Mouse (Mus musculus): Measurements from ENCODE around the gene Isyna1. TPM values are rescaled to one million over a fixed set of nuclear protein-coding genes. Genes with fewer than 3 reads are reported as not detected.
A peak's percentile ranks its signal among the peaks of the same experiment; 100 is the strongest.

Gene Isyna1
- polyA plus RNA-seq, 1 experiment from 2014 or later, result 37.4 TPM

DNA sequence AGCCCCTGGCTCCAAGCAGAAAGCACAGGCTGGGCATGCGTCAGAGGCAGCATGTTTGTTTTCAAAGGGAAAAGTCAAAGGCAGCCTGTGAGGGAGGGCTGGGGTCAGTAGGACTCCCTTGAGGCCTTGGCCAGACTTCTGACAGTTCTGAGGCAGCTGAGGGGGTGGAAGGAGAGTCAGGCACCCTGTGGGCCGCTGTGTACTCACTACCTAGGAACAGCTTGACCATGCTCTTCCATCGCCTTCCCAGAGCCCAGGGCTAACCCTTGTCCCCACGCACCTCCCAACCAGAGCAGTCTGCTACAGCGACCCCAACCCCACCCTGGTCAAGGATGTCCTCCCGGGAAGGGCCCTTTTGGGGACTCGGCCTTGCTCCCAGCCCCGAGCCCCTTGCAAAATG lies 1.0 kb upstream of the Isyna1 start:
- Histone ChIP-seq H3K36me3 (ENCODE audit: control insufficient read depth, insufficient read depth, low read length) (peaks cover 11% of the 10 kb centered on the region; the same call in 1 of the 2 replicates), H3K4me2 (replicated peaks; ENCODE audit: low read depth) (no peak overlapping the region), H3K27me3 (ENCODE audit: control insufficient read depth, insufficient read depth, low read length) (no peaks in the 10 kb centered on the region), H3K9me3 (ENCODE audit: control insufficient read depth, low read length) (no peaks in the 10 kb centered on the region), H3K4me1 (replicated peaks; ENCODE audit: control insufficient read depth, insufficient read depth) (0 out of 2 replicates have a peak, but pooled peaks cover 5% of the 10 kb centered on the region), H3K4me3 (ENCODE audit: low read depth, low read length) (no peak overlapping the region), H3K9ac (ENCODE audit: low read length) (no peak overlapping the region; the same call in 1 of the 2 replicates), H3K27ac (replicated peaks) (peak overlapping the region; percentile 56)
- DNase-seq (ENCODE audit: low spot score), result no peak
- WGBS, result 54% methylated on average over 8 of the region's 8 CpGs
- no peak for ATAC-seq (ENCODE audit: low FRiP score, low TSS enrichment)
- TF ChIP-seq CTCF (IDR thresholded peaks at IDR 0.05; ENCODE audit: low read depth) (no peak), EP300 (optimal IDR thresholded peaks at IDR 0.05) (no peak)

DNA sequence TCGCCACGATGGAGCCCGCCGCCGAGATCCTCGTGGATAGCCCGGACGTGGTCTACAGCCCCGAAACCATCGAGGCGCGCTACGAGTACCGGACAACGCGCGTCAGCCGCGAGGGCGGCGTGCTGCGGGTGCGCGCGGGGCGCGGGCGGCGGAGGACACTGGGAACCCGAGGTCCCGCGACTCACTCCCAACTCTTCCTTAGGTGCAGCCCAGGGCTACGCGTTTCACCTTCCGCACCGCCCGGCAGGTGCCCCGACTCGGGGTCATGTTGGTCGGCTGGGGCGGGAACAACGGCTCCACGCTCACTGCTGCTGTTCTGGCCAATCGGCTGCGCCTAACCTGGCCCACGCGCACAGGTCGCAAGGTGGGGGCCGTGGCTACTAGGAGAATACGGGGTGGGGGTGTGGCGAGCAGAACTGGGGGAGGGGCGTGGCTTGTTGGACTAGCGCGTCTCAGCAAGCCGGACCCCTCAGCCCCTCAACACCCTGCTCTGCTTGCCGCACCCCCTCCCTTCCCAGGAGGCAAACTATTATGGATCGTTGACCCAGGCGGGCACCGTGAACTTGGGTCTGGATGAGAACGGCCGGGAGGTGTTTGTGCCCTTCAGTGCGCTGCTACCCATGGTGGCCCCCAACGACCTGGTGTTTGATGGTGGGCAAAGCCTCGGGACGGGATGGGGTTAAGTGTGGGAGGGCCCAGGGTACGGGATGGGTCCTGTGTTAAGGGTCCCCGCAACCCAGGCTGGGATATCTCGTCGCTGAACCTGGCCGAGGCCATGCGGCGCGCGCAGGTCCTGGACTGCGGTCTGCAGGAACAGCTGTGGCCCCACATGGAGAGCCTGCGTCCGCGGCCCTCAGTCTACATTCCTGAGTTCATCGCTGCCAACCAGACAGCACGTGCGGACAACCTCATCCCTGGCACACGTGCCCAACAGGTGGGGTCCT lies 720 bp downstream of the Isyna1 start:
- H3K36me3 ChIP-seq (ENCODE audit: control insufficient read depth, insufficient read depth, low read length), result peaks cover 11% of the 10 kb centered on the region; the same call in 1 of the 2 replicates
- H3K4me2 ChIP-seq (replicated peaks; ENCODE audit: low read depth), result peak overlapping the region; percentile 98
- peak overlapping the region; percentile 51 for H3K4me3 ChIP-seq (ENCODE audit: low read depth, low read length)
- H3K4me1 ChIP-seq (replicated peaks; ENCODE audit: control insufficient read depth, insufficient read depth), result peaks cover 5% of the 10 kb centered on the region; the same call in 1 of the 2 replicates
- no peaks in the 10 kb centered on the region for H3K9me3 ChIP-seq (ENCODE audit: control insufficient read depth, low read length)
- H3K27me3 ChIP-seq (ENCODE audit: control insufficient read depth, insufficient read depth, low read length), result no peaks in the 10 kb centered on the region
- H3K9ac ChIP-seq (ENCODE audit: low read length), result peak overlapping the region; percentile 59
- DNase-seq (ENCODE audit: low spot score) (peak; percentile 54), ATAC-seq (ENCODE audit: low FRiP score, low TSS enrichment) (peak; percentile 11; the same call in 1 of the 2 replicates)
- WGBS, result 12% methylated on average over 77 of the region's 82 CpGs
- peak overlapping the region; percentile 56; the same call in 1 of the 2 replicates for H3K27ac ChIP-seq (replicated peaks)
- TF ChIP-seq CTCF (IDR thresholded peaks at IDR 0.05; ENCODE audit: low read depth), result no peak
- no peak for TF ChIP-seq EP300 (optimal IDR thresholded peaks at IDR 0.05)

DNA sequence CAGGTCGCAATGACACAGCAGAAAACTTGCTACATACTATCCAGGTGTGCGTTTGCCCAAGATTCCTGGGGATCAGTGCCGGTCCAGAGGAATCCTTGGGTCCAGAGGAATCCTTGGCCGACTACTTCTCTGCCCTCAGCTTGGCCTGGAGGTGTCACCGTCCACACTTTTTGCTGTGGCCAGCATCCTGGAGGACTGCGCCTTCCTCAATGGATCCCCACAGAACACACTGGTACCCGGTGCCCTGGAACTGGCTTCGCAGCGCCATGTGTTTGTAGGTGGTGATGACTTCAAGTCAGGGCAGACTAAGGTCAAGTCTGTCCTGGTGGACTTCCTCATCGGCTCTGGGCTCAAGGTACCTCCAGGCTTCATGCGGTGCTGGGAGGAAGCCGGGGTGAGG lies 1.6 kb downstream of the Isyna1 start:
- Histone ChIP-seq H3K9ac (ENCODE audit: low read length) (no peak overlapping the region), H3K4me3 (ENCODE audit: low read depth, low read length) (no peak overlapping the region), H3K4me2 (replicated peaks; ENCODE audit: low read depth) (no peak overlapping the region), H3K27me3 (ENCODE audit: control insufficient read depth, insufficient read depth, low read length) (no peaks in the 10 kb centered on the region), H3K27ac (replicated peaks) (no peak overlapping the region), H3K4me1 (replicated peaks; ENCODE audit: control insufficient read depth, insufficient read depth) (peaks cover 5% of the 10 kb centered on the region; the same call in 1 of the 2 replicates), H3K36me3 (ENCODE audit: control insufficient read depth, insufficient read depth, low read length) (peaks cover 5% of the 10 kb centered on the region; the same call in 1 of the 2 replicates), H3K9me3 (ENCODE audit: control insufficient read depth, low read length) (no peaks in the 10 kb centered on the region)
- ATAC-seq (ENCODE audit: low FRiP score, low TSS enrichment) (no peak), DNase-seq (ENCODE audit: low spot score) (no peak)
- TF ChIP-seq EP300 (optimal IDR thresholded peaks at IDR 0.05), result no peak
- no peak for TF ChIP-seq CTCF (IDR thresholded peaks at IDR 0.05; ENCODE audit: low read depth)
- 90% methylated on average over 12 of the region's 12 CpGs for WGBS

DNA sequence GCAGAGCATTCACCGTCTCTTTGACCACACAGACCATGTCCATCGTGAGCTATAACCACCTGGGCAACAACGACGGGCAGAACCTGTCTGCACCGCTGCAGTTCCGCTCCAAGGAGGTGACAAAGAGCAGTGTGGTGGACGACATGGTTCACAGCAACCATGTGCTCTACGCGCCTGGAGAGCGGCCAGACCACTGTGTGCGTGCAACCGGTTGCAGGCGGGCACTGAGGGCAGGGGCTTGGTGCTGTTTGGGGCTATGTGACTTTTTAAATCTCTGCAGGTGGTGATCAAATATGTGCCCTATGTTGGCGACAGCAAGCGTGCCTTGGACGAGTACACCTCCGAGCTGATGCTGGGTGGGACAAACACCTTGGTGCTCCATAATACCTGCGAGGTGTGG lies 2.0 kb downstream of the Isyna1 start:
- Histone ChIP-seq H3K4me2 (replicated peaks; ENCODE audit: low read depth) (no peak overlapping the region), H3K9me3 (ENCODE audit: control insufficient read depth, low read length) (no peaks in the 10 kb centered on the region), H3K9ac (ENCODE audit: low read length) (no peak overlapping the region), H3K4me3 (ENCODE audit: low read depth, low read length) (no peak overlapping the region), H3K27ac (replicated peaks) (no peak overlapping the region), H3K36me3 (ENCODE audit: control insufficient read depth, insufficient read depth, low read length) (peaks cover 5% of the 10 kb centered on the region; the same call in 1 of the 2 replicates), H3K4me1 (replicated peaks; ENCODE audit: control insufficient read depth, insufficient read depth) (peaks cover 6% of the 10 kb centered on the region), H3K27me3 (ENCODE audit: control insufficient read depth, insufficient read depth, low read length) (no peaks in the 10 kb centered on the region)
- TF ChIP-seq CTCF (IDR thresholded peaks at IDR 0.05; ENCODE audit: low read depth) (no peak), EP300 (optimal IDR thresholded peaks at IDR 0.05) (no peak)
- no peak for ATAC-seq (ENCODE audit: low FRiP score, low TSS enrichment)
- WGBS, result 92% methylated on average over 18 of the region's 18 CpGs
- DNase-seq (ENCODE audit: low spot score), result no peak

DNA sequence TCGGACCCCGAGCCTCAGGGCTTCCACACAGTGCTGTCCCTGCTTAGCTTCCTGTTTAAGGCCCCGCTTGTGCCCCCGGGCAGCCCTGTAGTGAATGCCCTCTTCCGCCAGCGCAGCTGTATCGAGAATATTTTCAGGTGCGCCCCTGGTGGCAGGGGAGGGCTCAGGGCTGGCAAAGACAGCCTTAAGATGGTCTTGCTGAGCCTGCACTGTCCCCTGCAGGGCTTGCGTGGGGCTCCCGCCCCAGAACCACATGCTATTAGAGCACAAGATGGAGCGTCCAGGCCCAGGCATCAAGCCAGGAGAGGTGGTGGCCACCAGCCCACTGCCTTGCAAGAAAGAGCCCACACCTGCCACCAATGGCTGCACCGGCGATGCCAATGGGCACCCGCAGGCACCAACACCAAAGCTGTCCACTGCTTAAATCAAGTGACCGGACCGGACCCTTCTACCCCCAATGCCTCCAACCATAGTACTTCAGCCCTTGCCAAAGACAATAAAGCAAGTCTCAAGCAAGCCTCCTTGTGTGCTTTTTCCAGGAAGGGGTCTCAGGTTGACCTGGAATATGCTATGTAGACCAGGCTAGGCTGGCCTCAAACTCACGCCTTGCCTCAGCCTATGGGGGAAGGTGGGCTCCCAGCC lies 2.7 kb downstream of the Isyna1 start:
- no peak overlapping the region for H3K27ac ChIP-seq (replicated peaks)
- no peak overlapping the region for H3K4me2 ChIP-seq (replicated peaks; ENCODE audit: low read depth)
- peaks cover under 1% of the 10 kb centered on the region; the same call in 1 of the 2 replicates for H3K36me3 ChIP-seq (ENCODE audit: control insufficient read depth, insufficient read depth, low read length)
- H3K4me1 ChIP-seq (replicated peaks; ENCODE audit: control insufficient read depth, insufficient read depth), result peaks cover 8% of the 10 kb centered on the region
- DNase-seq (ENCODE audit: low spot score), result peak; percentile 21
- no peaks in the 10 kb centered on the region for H3K9me3 ChIP-seq (ENCODE audit: control insufficient read depth, low read length)
- ATAC-seq (ENCODE audit: low FRiP score, low TSS enrichment), result no peak
- WGBS, result 88% methylated on average over 17 of the region's 17 CpGs
- H3K27me3 ChIP-seq (ENCODE audit: control insufficient read depth, insufficient read depth, low read length), result no peaks in the 10 kb centered on the region
- no peak overlapping the region for H3K4me3 ChIP-seq (ENCODE audit: low read depth, low read length)
- TF ChIP-seq EP300 (optimal IDR thresholded peaks at IDR 0.05) (no peak), CTCF (IDR thresholded peaks at IDR 0.05; ENCODE audit: low read depth) (peak; percentile 50)
- no peak overlapping the region for H3K9ac ChIP-seq (ENCODE audit: low read length)
